Mouse (Mus musculus) neutrophil, adult 5-6 weeks (primary cell): ENCODE results near the gene Trappc4. TPM values are rescaled to one million over a fixed set of nuclear protein-coding genes. Genes with fewer than 3 reads are reported as not detected.
A peak's percentile ranks its signal among the peaks of the same experiment; 100 is the strongest.
"Not testable (repeated sequence)": the region's sequence is repeated elsewhere in the genome, so short reads cannot be mapped to it uniquely, and the experiment has no call there.

Experiments used
- ATAC-seq: fragments of 151-379, 151-347 bp; 2 replicates; pipeline ENCODE4 v1.8.0; 2017; ENCODE audit warnings: mild to moderate bottlenecking, moderate TSS enrichment; ENCODE audit not compliant: insufficient number of reproducible peaks, poor library complexity, low FRiP score, severe bottlenecking; ENCODE audit errors: extremely low read depth
- total RNA-seq: library from RNA; stranded (forward); fragments of 200-1000 nt; gene quantifications from 2 replicates; pipeline ENCODE4 v1.2.3, GENCODE M21; 2017

The Trappc4 gene
- total RNA-seq, 1 experiment from 2014 or later: 32.8 TPM

DNA sequence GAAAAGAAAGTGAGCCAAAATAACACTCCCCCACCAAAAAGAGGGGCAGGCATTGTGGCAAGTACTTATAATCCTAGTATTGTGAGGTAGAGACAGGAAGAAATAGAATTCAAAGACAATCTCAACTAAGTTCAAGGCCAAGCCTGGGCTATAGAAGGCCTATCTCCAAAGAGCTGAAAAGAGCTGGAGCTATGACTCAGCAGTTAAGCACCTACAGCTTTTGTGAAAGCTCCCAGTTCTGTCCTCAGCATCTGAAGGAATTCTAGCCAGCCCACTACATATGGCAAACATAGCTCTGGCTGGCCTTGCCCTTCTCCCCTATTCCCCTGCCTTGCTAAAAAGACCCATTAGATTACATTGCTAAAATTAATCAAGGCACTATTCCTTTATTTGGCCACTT is 34.0 kb downstream of the Trappc4 start:
- no peak for ATAC-seq

DNA sequence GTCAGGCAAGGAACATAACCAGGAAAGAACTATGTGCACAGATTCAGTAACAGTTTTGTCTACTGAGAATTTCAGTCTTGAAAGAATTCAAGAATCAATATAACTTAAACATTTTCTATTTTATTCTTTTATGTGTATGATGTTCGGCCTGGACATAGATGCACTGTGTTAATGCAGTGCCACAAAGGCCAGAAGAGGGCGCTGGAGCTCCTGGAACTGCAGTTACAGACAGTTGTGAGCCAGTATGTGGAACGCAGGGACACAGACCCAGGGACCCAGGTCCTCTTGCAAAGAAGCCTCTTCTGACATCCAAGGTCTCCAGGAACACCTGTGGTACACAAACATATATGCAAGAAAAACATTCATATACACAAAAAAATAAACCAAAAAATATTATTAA is 42.9 kb downstream of the Trappc4 start:
- ATAC-seq: no peak

GRCm38 (mm10) chr9:44361931-44362330 is 45.5 kb downstream of the Trappc4 start:
- ATAC-seq: not testable (repeated sequence)

DNA sequence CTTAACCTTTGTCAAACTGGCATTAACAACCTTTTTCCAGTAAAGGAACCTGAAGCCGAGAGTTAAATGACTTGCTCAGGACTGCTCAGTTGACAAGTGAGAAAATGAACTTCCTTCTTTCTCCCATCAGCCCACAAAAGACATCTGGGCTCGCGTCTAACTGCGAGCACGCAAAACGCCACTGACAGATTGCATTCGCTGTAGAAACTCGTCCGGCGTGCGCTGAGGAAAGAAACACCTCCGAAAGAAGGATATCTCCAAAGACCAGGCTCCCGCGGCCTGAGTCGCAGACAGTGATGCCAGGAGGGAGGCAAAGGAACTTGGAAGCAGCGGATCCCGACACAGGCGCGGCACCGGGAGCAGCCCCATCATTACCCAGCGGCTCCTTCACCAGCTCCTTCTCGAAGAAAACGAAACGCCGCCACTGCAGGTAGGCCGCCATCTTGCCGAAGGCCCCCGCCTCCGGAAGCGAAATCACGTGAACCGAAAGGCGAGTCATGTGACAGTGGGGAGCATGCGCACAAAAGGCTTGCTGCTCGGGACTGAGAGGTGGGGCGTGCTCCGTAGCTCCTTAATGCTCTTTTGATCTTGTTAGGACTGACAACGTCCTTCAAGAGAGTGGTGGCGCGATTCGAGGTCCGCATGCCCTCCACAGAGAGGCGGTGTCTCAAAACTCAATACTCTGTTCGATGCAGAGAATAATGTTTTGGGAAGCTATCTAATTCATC is 46.0 kb downstream of the Trappc4 start, which contains the start of gene Vps11:
TSS of gene Vps11 (minus strand) at position 481 of the 728 bp plus-strand sequence.
- ATAC-seq: peak; percentile 90

DNA sequence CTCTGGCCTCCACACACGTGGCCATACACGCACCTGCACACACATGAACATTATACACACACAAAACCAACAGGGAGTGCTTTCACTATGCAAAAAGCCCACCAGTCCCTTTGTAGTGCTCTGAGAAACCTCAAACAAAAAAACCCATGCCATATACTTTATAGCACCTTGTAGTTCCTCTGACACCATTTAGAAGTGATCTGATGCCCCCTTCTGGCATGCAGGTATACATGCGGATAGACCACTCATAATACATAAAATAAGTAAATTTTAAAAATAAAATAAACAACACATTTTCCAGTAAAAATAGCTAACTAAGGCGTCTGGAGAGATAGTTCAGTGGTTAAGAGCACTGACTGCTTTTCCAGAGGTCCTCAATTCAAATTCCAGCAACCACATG is 50.2 kb downstream of the Trappc4 start:
- no peak; the same call in 1 of the 2 replicates for ATAC-seq

Other genes starting within 250 kb of the Trappc4 start
- gene Cbl, start 173.6 kb downstream of the Trappc4 start, total RNA-seq: 89.2 and 92.0 TPM in 2 replicates
- gene Ccdc153, start 166.9 kb downstream of the Trappc4 start, total RNA-seq: not detected in 2 replicates
- 1.0 and 1.6 TPM in 2 replicates for gene Pdzd3, start 156.1 kb downstream of the Trappc4 start, total RNA-seq
- gene Nlrx1, start 139.0 kb downstream of the Trappc4 start, total RNA-seq: 10.3 and 12.6 TPM in 2 replicates
- 1.4 TPM in 1 of 2 replicates, not detected in the other for gene Abcg4, start 119.0 kb downstream of the Trappc4 start, total RNA-seq
- 32.0 and 46.7 TPM in 2 replicates for gene Hinfp, start 101.9 kb downstream of the Trappc4 start, total RNA-seq
- 22.0 and 30.5 TPM in 2 replicates for gene C2cd2l, start 87.3 kb downstream of the Trappc4 start, total RNA-seq
- 4.4 and 7.1 TPM in 2 replicates for gene Dpagt1, start 81.6 kb downstream of the Trappc4 start, total RNA-seq
- gene H2afx, start 72.9 kb downstream of the Trappc4 start, total RNA-seq: 17.6 and 20.0 TPM in 2 replicates
- 3.3 and 11.4 TPM in 2 replicates for gene Hmbs, start 63.4 kb downstream of the Trappc4 start, total RNA-seq
- gene Vps11, start 45.9 kb downstream of the Trappc4 start, total RNA-seq: 34.6 and 37.4 TPM in 2 replicates
- gene Hyou1, start 28.1 kb downstream of the Trappc4 start, total RNA-seq: 39.9 and 42.2 TPM in 2 replicates
- gene Slc37a4, start 10.7 kb downstream of the Trappc4 start, total RNA-seq: 15.4 and 21.5 TPM in 2 replicates
- gene Rps25, start 461 bp downstream of the Trappc4 start, total RNA-seq: 1,089 and 1,185 TPM in 2 replicates
- 41.8 and 52.1 TPM in 2 replicates for gene Ccdc84, start 11.0 kb upstream of the Trappc4 start, total RNA-seq
- 0.37 TPM in 1 of 2 replicates, not detected in the other for gene Foxr1, start 33.5 kb upstream of the Trappc4 start, total RNA-seq
- gene Upk2, start 47.4 kb upstream of the Trappc4 start, total RNA-seq: not detected in 2 replicates
- 18.3 and 26.5 TPM in 2 replicates for gene Bcl9l, start 75.2 kb upstream of the Trappc4 start, total RNA-seq
- 207 and 222 TPM in 2 replicates for gene Cxcr5, start 154.3 kb upstream of the Trappc4 start, total RNA-seq
- gene Ddx6, start 197.3 kb upstream of the Trappc4 start, total RNA-seq: 301 and 311 TPM in 2 replicates